Mouse (Mus musculus) limb, embryonic 15.5 days (tissue): ENCODE data around the gene Gm48551. TPM values are rescaled to one million over a fixed set of nuclear protein-coding genes. Genes with fewer than 3 reads are reported as not detected.

Experiments used
- ATAC-seq: fragments of 200-750 bp; cut with Nextera tagmentation; 2 replicates; pipeline ENCODE4 v1.8.0; 2017; ENCODE audit warnings: low read depth, moderate TSS enrichment; ENCODE audit not compliant: insufficient number of reproducible peaks, low FRiP score, low TSS enrichment
- H3K27ac ChIP-seq: fragments of 300-500 bp; sonication (generic); 2 replicates; pipeline ENCODE4 v1.5.1; 2015; ENCODE audit warnings: moderate library complexity, mild to moderate bottlenecking, inconsistent platforms
- H3K27me3 ChIP-seq: fragments of 300-500 bp; sonication (generic); 2 replicates; pipeline ENCODE4 v1.6.1; 2015; ENCODE audit warnings: inconsistent platforms
- H3K36me3 ChIP-seq: fragments of 300-500 bp; sonication (generic); 2 replicates; pipeline ENCODE4 v1.6.1; 2015; ENCODE audit warnings: inconsistent platforms
- H3K4me1 ChIP-seq: fragments of 300-500 bp; sonication (generic); 2 replicates; pipeline ENCODE4 v1.6.1; 2015; ENCODE audit warnings: inconsistent platforms
- H3K4me2 ChIP-seq: fragments of 300-500 bp; sonication (generic); 2 replicates; pipeline ENCODE4 v1.6.1; 2015; ENCODE audit warnings: mild to moderate bottlenecking, inconsistent platforms
- H3K4me3 ChIP-seq: fragments of 300-500 bp; sonication (generic); 2 replicates; pipeline ENCODE4 v1.5.1; 2015; ENCODE audit warnings: mild to moderate bottlenecking, inconsistent platforms
- H3K9ac ChIP-seq: fragments of 300-500 bp; sonication (generic); 2 replicates; pipeline ENCODE4 v1.6.1; 2015; ENCODE audit warnings: inconsistent platforms
- H3K9me3 ChIP-seq: fragments of 300-500 bp; sonication (generic); 2 replicates; pipeline ENCODE4 v1.6.1; 2016; ENCODE audit warnings: inconsistent platforms
- WGBS: fragments of 180-500 bp; shearing (Covaris S2); methylation state at CpG from one replicate; pipeline ENCODE4 v1.1.7; 2015; 5-methylcytosine and 5-hydroxymethylcytosine counted together
- polyA plus RNA-seq: library from polyadenylated mRNA; unstranded; fragments of >200 nt; fragmentation: Nextera tagmentation; extraction: Ambion mirVana; gene quantifications from 2 replicates; pipeline ENCODE4 v1.2.1, GENCODE M21; 2015

Gene Gm48551
- polyA plus RNA-seq, 1 experiment from 2014 or later, result 3.1 TPM

DNA sequence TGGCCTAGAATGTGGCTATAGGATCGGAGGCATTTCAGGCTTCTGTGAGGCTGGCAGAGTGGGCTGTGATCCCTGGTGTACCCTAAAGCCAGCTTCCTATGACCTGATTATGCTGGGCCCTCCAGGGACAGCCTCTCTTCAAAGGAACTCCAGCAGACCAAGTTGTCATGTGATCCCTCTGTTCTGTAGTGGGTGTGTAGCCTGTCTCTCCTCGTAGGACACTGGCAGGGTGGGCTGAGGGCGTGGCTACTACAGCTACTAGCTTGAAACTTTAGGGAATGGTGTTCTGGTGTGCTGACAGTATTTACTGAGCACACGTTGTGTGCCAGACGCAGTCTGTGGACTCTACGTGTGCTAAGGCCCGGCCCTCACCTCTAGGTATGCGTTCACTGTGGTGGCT, 23.5 kb upstream of the Gm48551 start:
- Histone ChIP-seq H3K4me3 (no peak overlapping the region), H3K9ac (no peak overlapping the region), H3K4me2 (no peak overlapping the region), H3K4me1 (peaks cover 63% of the 10 kb centered on the region), H3K27ac (no peak overlapping the region), H3K9me3 (no peaks in the 10 kb centered on the region), H3K36me3 (peaks cover 10% of the 10 kb centered on the region; the same call in 1 of the 2 replicates), H3K27me3 (peaks cover 36% of the 10 kb centered on the region)
- WGBS, result 54% methylated on average over 8 of the region's 8 CpGs
- ATAC-seq, result no peak

DNA sequence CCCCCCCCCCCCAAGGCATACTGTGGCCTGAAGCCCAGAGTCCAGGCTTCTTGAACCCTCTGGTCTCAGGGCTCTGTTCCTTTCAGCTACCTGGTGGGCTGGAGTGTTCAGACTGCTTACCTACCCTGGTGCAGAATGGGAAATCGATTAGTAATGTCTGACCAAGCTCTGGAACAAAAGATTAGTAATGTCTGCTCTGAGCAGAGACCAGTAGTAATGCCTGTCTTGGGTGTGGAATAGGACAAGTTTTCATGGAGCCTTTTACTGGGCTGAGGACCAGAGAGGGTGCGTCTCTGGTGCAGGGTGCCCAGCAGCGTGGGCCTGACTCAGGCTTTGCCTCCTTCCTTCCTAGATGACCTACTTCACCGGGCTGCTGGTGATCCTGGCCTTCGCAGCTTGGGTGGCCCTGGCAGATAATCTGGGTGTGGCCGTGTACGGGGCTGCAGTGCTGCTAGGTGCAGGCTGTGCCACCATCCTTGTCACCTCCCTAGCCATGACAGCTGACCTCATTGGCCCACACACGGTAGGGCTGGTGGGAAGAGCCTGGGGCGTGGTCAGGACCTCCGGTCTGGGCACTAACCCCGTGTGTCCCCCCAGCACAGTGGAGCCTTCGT, 21.8 kb upstream of the Gm48551 start:
- H3K9ac ChIP-seq, result no peak overlapping the region
- no peak for ATAC-seq
- peaks cover 34% of the 10 kb centered on the region for H3K27me3 ChIP-seq
- 74% methylated on average over 12 of the region's 12 CpGs for WGBS
- no peak overlapping the region for H3K27ac ChIP-seq
- peaks cover 55% of the 10 kb centered on the region for H3K4me1 ChIP-seq
- H3K9me3 ChIP-seq, result no peaks in the 10 kb centered on the region
- no peak overlapping the region for H3K4me3 ChIP-seq
- peaks cover 25% of the 10 kb centered on the region for H3K36me3 ChIP-seq
- H3K4me2 ChIP-seq, result no peak overlapping the region

DNA sequence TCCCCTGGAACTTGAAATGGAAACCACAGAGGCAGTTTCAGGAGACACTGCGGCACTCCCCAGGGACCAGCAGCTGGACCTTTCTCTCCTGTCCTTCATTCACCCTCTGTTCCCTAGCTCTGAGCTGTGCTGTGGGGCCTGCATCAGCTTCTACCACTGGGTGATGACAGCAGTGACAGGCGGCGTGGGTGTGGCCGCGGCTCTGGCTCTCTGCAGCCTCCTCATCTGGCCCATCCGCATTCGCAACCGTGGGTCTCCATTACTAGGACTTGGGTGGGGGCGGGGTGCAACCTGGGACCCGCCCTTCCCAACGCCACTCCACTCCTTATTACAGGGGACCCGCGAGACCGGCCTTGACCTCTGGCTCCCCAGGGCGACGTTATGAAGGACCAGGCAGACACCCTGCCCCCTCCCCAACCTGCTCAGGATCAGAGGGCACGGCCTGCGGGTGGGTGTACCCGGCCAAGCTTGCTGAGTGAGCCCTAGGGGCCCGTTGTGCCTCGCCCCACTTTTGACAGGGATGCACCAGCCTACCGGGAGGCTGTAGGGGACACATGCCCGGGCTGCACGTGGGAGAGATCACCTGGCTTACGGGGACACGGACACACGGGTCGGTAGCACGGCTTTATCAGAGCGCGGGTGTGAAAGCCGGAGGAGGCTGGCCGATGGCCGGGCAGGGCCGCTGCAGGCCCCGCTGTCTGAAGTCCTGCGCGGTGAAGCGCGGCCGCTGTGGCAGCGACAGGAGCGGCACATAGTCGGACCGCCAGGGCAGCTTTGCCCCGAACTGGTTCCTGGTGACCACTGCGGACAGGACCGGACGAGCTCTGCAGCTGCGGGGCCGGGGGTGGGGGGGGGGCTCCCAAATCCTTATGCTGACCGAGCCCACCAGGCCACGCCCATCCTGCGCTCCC, 20.6 kb upstream of the Gm48551 start:
- Histone ChIP-seq H3K4me2 (peak overlapping the region; percentile 50), H3K9ac (peak overlapping the region; percentile 23; the same call in 1 of the 2 replicates), H3K4me3 (peak overlapping the region; percentile 32), H3K4me1 (peaks cover 44% of the 10 kb centered on the region), H3K9me3 (no peaks in the 10 kb centered on the region), H3K27me3 (peaks cover 34% of the 10 kb centered on the region), H3K36me3 (peaks cover 37% of the 10 kb centered on the region), H3K27ac (no peak overlapping the region)
- no peak for ATAC-seq
- WGBS, result 13% methylated on average over 52 of the region's 54 CpGs

DNA sequence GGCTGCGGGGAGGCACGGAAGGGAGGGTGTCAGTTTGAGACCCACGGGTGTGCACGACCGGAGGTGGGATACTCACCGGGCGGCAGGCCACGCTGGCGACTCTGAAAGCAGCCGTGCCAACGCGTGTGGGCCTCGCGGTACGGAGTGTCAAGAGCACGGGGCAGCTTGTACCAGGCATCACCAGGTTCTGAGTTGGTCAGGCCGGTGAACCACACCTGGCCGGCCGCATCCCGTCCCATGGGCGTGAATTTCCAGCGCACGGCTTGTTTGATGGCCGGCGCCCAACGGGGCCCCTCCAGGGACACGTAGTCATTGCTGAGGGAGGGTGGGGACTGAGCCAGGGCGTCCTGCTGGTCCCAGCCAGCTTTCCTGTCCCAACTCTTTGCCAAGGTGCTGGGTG, 19.6 kb upstream of the Gm48551 start:
- Histone ChIP-seq H3K36me3 (peaks cover 46% of the 10 kb centered on the region), H3K27me3 (peaks cover 34% of the 10 kb centered on the region), H3K4me3 (peak overlapping the region; percentile 32), H3K4me2 (peak overlapping the region; percentile 50), H3K9ac (peak overlapping the region; percentile 23; the same call in 1 of the 2 replicates), H3K4me1 (peaks cover 39% of the 10 kb centered on the region), H3K9me3 (no peaks in the 10 kb centered on the region), H3K27ac (no peak overlapping the region; the same call in 1 of the 2 replicates)
- ATAC-seq, result no peak
- 14% methylated on average over 28 of the region's 28 CpGs for WGBS

DNA sequence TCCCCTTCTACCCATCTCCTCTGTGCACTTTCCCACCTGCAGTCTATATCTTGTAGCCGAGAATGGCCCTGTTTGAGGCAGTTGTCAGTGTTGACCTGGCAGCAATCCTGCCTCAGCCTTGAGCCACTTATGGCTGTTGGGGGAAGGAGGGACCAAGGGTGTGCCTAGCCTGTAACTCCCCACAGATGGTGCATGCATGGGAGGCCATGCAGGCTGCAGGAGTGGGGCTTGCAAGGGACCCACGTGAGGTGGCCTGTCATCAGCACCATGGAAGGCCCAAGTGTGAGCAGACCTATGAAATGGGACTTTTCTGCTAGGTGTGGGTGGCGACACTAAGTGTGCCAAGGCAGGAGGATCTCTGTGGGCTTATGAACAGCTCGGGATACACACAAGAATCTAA, 19.2 kb upstream of the Gm48551 start:
- no peak for ATAC-seq
- Histone ChIP-seq H3K4me3 (no peak overlapping the region; the same call in 1 of the 2 replicates), H3K4me2 (peak overlapping the region; percentile 50; the same call in 1 of the 2 replicates), H3K27me3 (peaks cover 34% of the 10 kb centered on the region), H3K9ac (no peak overlapping the region), H3K36me3 (peaks cover 46% of the 10 kb centered on the region), H3K4me1 (peaks cover 39% of the 10 kb centered on the region), H3K9me3 (no peaks in the 10 kb centered on the region), H3K27ac (no peak overlapping the region)
- 40% methylated on average over 4 of the region's 4 CpGs for WGBS

DNA sequence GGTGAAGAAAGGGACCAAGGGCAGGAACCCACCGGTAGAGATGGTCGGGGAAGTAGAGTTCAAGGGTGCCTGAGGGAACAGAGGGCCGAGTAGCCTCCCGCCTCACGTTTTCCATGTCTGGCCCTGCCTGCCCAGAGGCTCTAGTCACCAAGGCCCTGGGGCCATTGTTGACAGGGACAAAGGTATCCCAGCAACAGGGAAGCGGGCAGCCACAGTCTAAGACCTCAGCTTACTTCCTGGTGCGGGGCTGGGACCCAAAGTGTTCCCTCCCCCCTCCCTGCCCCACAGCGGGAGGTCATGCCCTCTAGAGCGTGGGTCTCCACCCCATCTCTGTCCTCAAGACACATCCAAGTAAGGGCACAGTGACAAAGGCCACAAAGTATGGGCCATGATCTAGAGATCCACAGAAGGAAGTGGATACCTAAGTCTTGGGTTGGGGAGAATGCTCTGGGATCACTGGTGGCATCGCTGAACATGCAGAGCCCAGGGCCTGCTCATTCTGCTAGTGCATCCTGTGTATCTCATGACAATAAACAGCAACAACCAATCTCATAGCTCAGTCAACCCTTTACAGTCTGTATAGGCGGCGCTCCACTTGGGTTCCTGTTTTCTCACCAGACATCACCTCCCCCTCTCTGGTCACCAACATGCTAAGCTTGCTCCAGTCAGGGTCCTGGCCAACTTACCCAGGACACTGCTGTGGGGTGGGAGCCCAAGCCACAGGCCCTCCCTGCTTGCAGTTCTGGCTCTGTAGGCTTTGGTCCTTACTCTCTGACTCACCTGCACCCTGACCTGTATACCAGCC, 18.4 kb upstream of the Gm48551 start, which contains the start of gene 4930404N11Rik:
Gene 4930404N11Rik (minus strand): TSS at position 145 of the 805 bp plus-strand sequence.
- WGBS, result 33% methylated on average over 12 of the region's 12 CpGs
- H3K27me3 ChIP-seq, result peaks cover 34% of the 10 kb centered on the region
- peak within 1 kb of the TSS; percentile 23; the same call in 1 of the 2 replicates for H3K9ac ChIP-seq
- H3K36me3 ChIP-seq, result peaks cover 52% of the 10 kb centered on the region
- H3K4me1 ChIP-seq, result peaks cover 35% of the 10 kb centered on the region
- no peak for ATAC-seq
- no peak within 1 kb of the TSS for H3K27ac ChIP-seq
- peak within 1 kb of the TSS; percentile 50 for H3K4me2 ChIP-seq
- H3K4me3 ChIP-seq, result peak within 1 kb of the TSS; percentile 32
- no peaks in the 10 kb centered on the region for H3K9me3 ChIP-seq

DNA sequence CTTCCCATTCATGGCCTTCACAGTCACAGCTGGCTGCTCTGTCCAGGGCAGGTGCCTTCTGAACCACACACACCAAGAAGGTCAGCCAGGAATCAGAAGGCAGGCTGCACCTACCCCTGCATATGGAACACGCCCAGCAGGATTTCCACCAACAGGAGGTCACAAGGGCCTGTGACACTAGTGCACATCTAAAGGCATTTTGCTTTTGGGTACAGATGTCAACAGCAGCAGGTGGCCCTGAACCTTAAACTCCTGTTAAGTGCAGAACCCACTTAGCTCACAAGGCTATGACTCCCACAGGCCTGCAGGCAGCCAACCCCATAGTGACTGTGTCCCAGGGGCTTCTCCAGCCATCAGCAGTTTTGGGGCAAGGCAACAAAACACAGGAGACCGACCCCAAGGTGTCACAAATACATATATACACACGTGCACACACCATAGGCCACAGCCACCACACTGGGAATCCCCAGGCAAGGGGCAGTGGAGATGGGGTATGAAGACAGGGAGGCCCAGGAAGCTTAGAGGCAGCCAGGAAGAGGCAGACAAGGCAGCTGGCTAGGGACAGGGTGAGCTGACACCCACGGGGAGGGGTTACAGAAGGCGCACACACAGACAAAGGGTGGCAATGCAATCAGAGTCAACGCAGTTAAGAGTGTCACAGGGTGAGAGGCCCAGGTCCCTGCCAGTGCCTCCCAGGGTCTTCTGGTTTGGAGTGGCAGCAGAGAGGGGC, 17.6 kb upstream of the Gm48551 start:
- Histone ChIP-seq H3K27ac (no peak overlapping the region), H3K9me3 (no peaks in the 10 kb centered on the region), H3K4me3 (no peak overlapping the region), H3K27me3 (peaks cover 34% of the 10 kb centered on the region), H3K4me1 (peaks cover 32% of the 10 kb centered on the region), H3K4me2 (no peak overlapping the region), H3K36me3 (peaks cover 59% of the 10 kb centered on the region), H3K9ac (no peak overlapping the region)
- no peak for ATAC-seq
- 82% methylated on average over 6 of the region's 6 CpGs for WGBS

DNA sequence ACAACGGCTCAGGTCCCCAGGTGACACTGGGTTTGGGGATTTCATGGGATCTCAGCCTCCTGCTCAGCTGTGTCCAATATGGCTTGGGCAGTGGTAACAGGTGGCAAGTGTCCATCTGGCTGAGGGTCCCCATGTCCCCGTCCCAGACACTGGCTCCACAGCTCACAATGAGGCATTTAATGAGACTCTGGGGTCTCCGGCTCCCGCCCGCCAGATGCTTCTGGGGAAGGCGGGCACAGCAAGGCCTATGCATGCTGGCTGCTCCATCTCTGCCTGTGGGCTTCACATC, 17.1 kb upstream of the Gm48551 start:
- H3K36me3 ChIP-seq, result peaks cover 64% of the 10 kb centered on the region
- no peaks in the 10 kb centered on the region for H3K9me3 ChIP-seq
- WGBS, result 73% methylated on average over 6 of the region's 6 CpGs
- peaks cover 34% of the 10 kb centered on the region for H3K27me3 ChIP-seq
- H3K4me2 ChIP-seq, result no peak overlapping the region
- peaks cover 32% of the 10 kb centered on the region for H3K4me1 ChIP-seq
- H3K27ac ChIP-seq, result no peak overlapping the region
- no peak for ATAC-seq
- no peak overlapping the region for H3K4me3 ChIP-seq
- no peak overlapping the region for H3K9ac ChIP-seq

DNA sequence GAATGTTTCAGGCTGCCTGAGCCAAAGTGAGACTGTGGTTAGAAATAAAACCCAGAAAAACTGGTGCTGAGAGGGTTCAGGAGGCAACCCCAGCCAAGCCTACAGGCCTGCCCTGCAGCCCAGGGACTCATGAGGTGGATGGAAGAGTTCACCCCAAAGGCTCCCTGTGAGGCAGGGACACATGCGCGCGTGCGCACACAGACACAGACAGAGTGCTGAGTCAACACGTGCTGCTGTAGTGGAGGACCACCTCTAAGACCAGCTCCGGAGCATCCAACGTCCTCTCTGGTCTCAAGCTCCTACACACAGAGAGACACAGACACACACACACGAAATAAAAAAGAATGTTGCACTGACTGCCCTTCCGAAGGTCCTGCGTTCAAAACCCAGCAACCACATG, 8.9 kb upstream of the Gm48551 start:
- Histone ChIP-seq H3K4me1 (peaks cover 26% of the 10 kb centered on the region), H3K36me3 (peaks cover 51% of the 10 kb centered on the region), H3K4me2 (no peak overlapping the region), H3K4me3 (no peak overlapping the region), H3K9ac (no peak overlapping the region), H3K27ac (no peak overlapping the region), H3K9me3 (no peaks in the 10 kb centered on the region), H3K27me3 (no peaks in the 10 kb centered on the region)
- no peak for ATAC-seq
- WGBS, result 93% methylated on average over 10 of the region's 10 CpGs

DNA sequence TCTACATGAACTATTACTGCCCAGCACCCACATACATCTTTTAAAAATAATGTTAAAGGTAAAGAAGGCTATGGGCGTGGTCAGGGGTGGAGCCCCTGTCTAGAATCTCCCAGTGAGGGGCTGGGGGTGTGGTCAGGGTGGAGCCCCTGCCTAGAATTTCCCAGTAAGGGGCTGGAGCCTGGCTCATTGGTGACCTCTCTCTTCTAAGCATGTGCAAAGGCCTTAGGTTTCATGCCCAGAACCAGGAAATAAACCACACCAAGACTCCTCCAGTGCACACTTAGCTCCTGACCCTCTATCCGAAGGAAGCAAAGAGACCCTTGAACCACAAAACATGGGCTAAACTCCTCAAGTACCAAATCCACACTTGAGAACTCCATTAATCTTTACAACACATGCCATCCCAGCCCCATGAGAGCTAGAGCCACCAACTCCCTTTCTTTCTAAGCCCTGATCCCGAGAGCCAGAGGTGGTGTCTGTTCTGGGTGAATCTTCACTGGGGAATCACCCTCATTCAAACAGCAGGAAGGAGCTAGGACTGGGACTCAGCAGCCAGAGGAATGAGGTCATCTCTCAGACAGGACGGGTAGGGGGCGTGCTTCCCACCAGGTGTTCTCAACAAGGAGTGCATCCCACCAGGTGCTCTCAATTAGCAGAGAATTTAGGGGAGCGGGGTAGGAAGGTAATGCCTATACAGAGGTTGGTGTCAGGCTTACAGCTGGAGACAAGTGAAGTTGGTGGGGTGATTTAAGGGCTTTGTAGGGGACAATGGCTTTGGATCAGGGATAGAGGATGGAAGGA, 7.5 kb upstream of the Gm48551 start:
- Histone ChIP-seq H3K27me3 (no peaks in the 10 kb centered on the region), H3K36me3 (peaks cover 37% of the 10 kb centered on the region), H3K4me2 (peak overlapping the region; percentile 60), H3K27ac (peak overlapping the region; percentile 54; the same call in 1 of the 2 replicates), H3K4me1 (peaks cover 26% of the 10 kb centered on the region), H3K4me3 (peak overlapping the region; percentile 82), H3K9me3 (no peaks in the 10 kb centered on the region), H3K9ac (peak overlapping the region; percentile 83)
- 25% methylated on average over 6 of the region's 6 CpGs for WGBS
- ATAC-seq, result no peak

DNA sequence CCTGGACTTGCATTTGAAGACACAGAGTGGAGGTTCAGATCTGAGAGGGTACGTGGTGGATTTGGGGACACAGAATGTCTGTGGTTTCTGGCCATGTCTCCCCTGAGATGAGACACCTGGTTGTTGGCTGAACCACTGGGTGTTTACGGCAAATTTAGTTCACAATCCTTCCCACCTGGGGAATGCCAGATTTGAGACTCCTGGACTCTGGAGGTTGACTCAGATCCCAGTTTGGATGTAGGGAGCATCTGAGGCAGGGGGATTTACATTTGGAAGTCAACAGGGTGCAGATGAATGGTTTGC, 7.0 kb upstream of the Gm48551 start:
- Histone ChIP-seq H3K4me3 (peak overlapping the region; percentile 82), H3K36me3 (peaks cover 31% of the 10 kb centered on the region), H3K4me1 (peaks cover 26% of the 10 kb centered on the region), H3K27ac (peak overlapping the region; percentile 54; the same call in 1 of the 2 replicates), H3K9ac (peak overlapping the region; percentile 83), H3K27me3 (no peaks in the 10 kb centered on the region), H3K9me3 (no peaks in the 10 kb centered on the region), H3K4me2 (peak overlapping the region; percentile 60)
- 51% methylated on average over 2 of the region's 2 CpGs for WGBS
- no peak for ATAC-seq
